Mouse (Mus musculus) telencephalon, adult 2 months (tissue): Measurements from ENCODE around the gene C130050O18Rik.
A peak's percentile ranks its signal among the peaks of the same experiment; 100 is the strongest.

Experiments
- DNase-seq: peaks from one replicate; pipeline ENCODE4 v3.0.0-alpha.2; 2011; ENCODE audit warnings: low read depth, low spot score

Gene C130050O18Rik

GRCm38 (mm10) chr5:139397359-139397916, 7.6 kb upstream of the C130050O18Rik start:
- DNase-seq, result no peak

- peak; percentile 92 for DNase-seq
Observed at GRCm38 (mm10) chr5:139397959-139398753, 6.9 kb upstream of the C130050O18Rik start.

- DNase-seq, result no peak
Observed at GRCm38 (mm10) chr5:139398786-139399185, 6.3 kb upstream of the C130050O18Rik start.

- no peak for DNase-seq
Observed at GRCm38 (mm10) chr5:139399991-139400390, 5.1 kb upstream of the C130050O18Rik start.

GRCm38 (mm10) chr5:139402106-139402505, 3.0 kb upstream of the C130050O18Rik start:
- DNase-seq, result peak; percentile 55

GRCm38 (mm10) chr5:139403692-139404260, 1.3 kb upstream of the C130050O18Rik start:
- no peak for DNase-seq

GRCm38 (mm10) chr5:139405478-139405877, 398 bp downstream of the C130050O18Rik start:
- DNase-seq, result no peak

GRCm38 (mm10) chr5:139405953-139406352, 873 bp downstream of the C130050O18Rik start:
- DNase-seq, result no peak

GRCm38 (mm10) chr5:139407121-139407885, 2.2 kb downstream of the C130050O18Rik start:
- DNase-seq, result no peak

GRCm38 (mm10) chr5:139408511-139408910, 3.4 kb downstream of the C130050O18Rik start:
- DNase-seq, result no peak

GRCm38 (mm10) chr5:139409412-139409811, 4.3 kb downstream of the C130050O18Rik start:
- no peak for DNase-seq

GRCm38 (mm10) chr5:139410056-139410455, 5.0 kb downstream of the C130050O18Rik start:
- DNase-seq, result no peak

- DNase-seq, result no peak
Observed at GRCm38 (mm10) chr5:139411117-139411516, 6.0 kb downstream of the C130050O18Rik start.

- DNase-seq, result no peak
Observed at GRCm38 (mm10) chr5:139411665-139412314, 6.7 kb downstream of the C130050O18Rik start.

- DNase-seq, result no peak
Observed at GRCm38 (mm10) chr5:139413545-139413944, 8.5 kb downstream of the C130050O18Rik start.

- DNase-seq, result no peak
Observed at GRCm38 (mm10) chr5:139415001-139415400, 9.9 kb downstream of the C130050O18Rik start.

GRCm38 (mm10) chr5:139416942-139417341, 11.9 kb downstream of the C130050O18Rik start:
- no peak for DNase-seq

- no peak for DNase-seq
Observed at GRCm38 (mm10) chr5:139417480-139417879, 12.4 kb downstream of the C130050O18Rik start.

- no peak for DNase-seq
Observed at GRCm38 (mm10) chr5:139418110-139418509, 13.0 kb downstream of the C130050O18Rik start.

GRCm38 (mm10) chr5:139418633-139419032, 13.6 kb downstream of the C130050O18Rik start:
- DNase-seq, result no peak
